10 mouse cellular contexts compared by ENCODE assay signal in genomic region chr10:115312732-115313131, GRCm38 (mm10). TPM values are rescaled to one million over a fixed set of nuclear protein-coding genes. Genes with fewer than 3 reads are reported as not detected.
A peak's percentile ranks its signal among the peaks of the same experiment; 100 is the strongest.
DNase-seq lines count a peak whose midpoint lies in the region; ATAC-seq lines count a peak whose summit lies in the region.
"Had no signal": no experiment of that assay in that cellular context is flagged by ENCODE, and none has a peak within 500 bp of the region (broad histone marks: within the 10 kb centered on the region; RNA-seq: fewer than 3 reads in every experiment).

No protein-coding gene starts in this region.

- H3K4me1 ChIP-seq in forebrain, embryonic 14.5 days (ENCODE audit: control insufficient read depth, insufficient read depth, low read length) = peaks cover 19% of the 10 kb centered on the region
- peaks cover 33% of the 10 kb centered on the region for H3K4me1 ChIP-seq in forebrain, embryonic 15.5 days

- 69% methylated on average over 3 of the region's 3 CpGs for WGBS in forebrain, embryonic 14.5 days
- WGBS in forebrain, embryonic 15.5 days = 64% methylated on average over 3 of the region's 3 CpGs

- H3K4me2 ChIP-seq in forebrain, embryonic 14.5 days (ENCODE audit: low read length) = 0 out of 2 replicates have a peak overlapping the region, but pooled peaks have one; percentile 1
- no peak overlapping the region for H3K4me2 ChIP-seq in forebrain, embryonic 15.5 days (replicated peaks)

- no peak for DNase-seq in forebrain, embryonic 14.5 days (ENCODE audit: low spot score)
- DNase-seq in B cell, adult 2 months = peak; percentile 35 to 37
- DNase-seq in heart, adult 8-10 months (ENCODE audit: low spot score) = peak; percentile 36
- DNase-seq in kidney, postnatal 25 days = peak; percentile 63 to 80
- DNase-seq in urinary bladder, adult 2 months (ENCODE audit: low spot score) = no peak
- no peak for DNase-seq in thymus, postnatal 25 days
- DNase-seq in spleen, postnatal 10 days (ENCODE audit: low spot score in 2 of 2) = no peak
- DNase-seq: cerebellum, adult 11 months; gastrocnemius, postnatal 14 days had no signal

- no peaks in the 10 kb centered on the region for H3K36me3 ChIP-seq in forebrain, embryonic 14.5 days (ENCODE audit: control insufficient read depth, insufficient read depth, low read length)
- 0 out of 2 replicates have a peak, but pooled peaks cover 3% of the 10 kb centered on the region for H3K36me3 ChIP-seq in forebrain, embryonic 15.5 days

- ATAC-seq in forebrain, embryonic 14.5 days = no peak
- ATAC-seq in forebrain, embryonic 15.5 days (replicated peaks) = no peak

- H3K27me3 ChIP-seq in forebrain, embryonic 14.5 days (replicated peaks; ENCODE audit: control insufficient read depth, insufficient read depth, low read length) = no peaks in the 10 kb centered on the region
- no peaks in the 10 kb centered on the region for H3K27me3 ChIP-seq in forebrain, embryonic 15.5 days

- H3K27ac ChIP-seq in forebrain, embryonic 14.5 days (ENCODE audit: low read depth, low read length) = no peak overlapping the region
- H3K27ac ChIP-seq in forebrain, embryonic 15.5 days (replicated peaks) = no peak overlapping the region

- H3K9ac ChIP-seq in forebrain, embryonic 14.5 days (ENCODE audit: low read length) = no peak overlapping the region
- H3K9ac ChIP-seq in forebrain, embryonic 15.5 days (replicated peaks) = no peak overlapping the region

- H3K9me3 ChIP-seq in forebrain, embryonic 14.5 days (replicated peaks; ENCODE audit: control insufficient read depth, low read length) = no peaks in the 10 kb centered on the region
- no peaks in the 10 kb centered on the region for H3K9me3 ChIP-seq in forebrain, embryonic 15.5 days

- H3K4me3 ChIP-seq in forebrain, embryonic 14.5 days (ENCODE audit: low read depth, low read length) = no peak overlapping the region
- H3K4me3 ChIP-seq in forebrain, embryonic 15.5 days = no peak overlapping the region

RNA-seq across cellular contexts. Expression of gene Rab21, which starts 2.7 kb away (rescaled TPM):
- polyA plus RNA-seq in forebrain, embryonic 14.5 days (2014; fragmentation: Nextera tagmentation; extraction: Ambion mirVana) = 9.2 and 10.6 TPM in 2 replicates
- 5.6 and 8.5 TPM in 2 replicates for polyA plus RNA-seq in forebrain, embryonic 15.5 days (2015; fragmentation: Nextera tagmentation; extraction: Ambion mirVana)
- 10 to 100 TPM; 74.8 to 90.9 (median 80.1) TPM for total RNA-seq in heart, adult 8-10 months (2022)
- 36.2 and 39.5 TPM in 2 replicates for polyA plus RNA-seq in urinary bladder, adult 2 months (2012; rRNA removed)

RNA-seq across cellular contexts. Expression of gene Tmem19, which starts 49.6 kb away (rescaled TPM):
- 43.6 and 44.9 TPM in 2 replicates for polyA plus RNA-seq in forebrain, embryonic 14.5 days (2014; fragmentation: Nextera tagmentation; extraction: Ambion mirVana)
- polyA plus RNA-seq in forebrain, embryonic 15.5 days (2015; fragmentation: Nextera tagmentation; extraction: Ambion mirVana) = 38.8 and 40.5 TPM in 2 replicates
- total RNA-seq in heart, adult 8-10 months (2022) = 10 to 100 TPM in 3 of 4 experiments, 1 to 10 TPM in 1; 9.9 to 12.7 (median 11.3) TPM
- 18.8 and 19.4 TPM in 2 replicates for polyA plus RNA-seq in urinary bladder, adult 2 months (2012; rRNA removed)

Comparison
In these comparisons a context has a peak if more than half of its experiments do, and no peak if none do; other contexts are left out.
1. DNase-seq: peak in B cell, adult 2 months (2 of 2), heart, adult 8-10 months (single experiment) and kidney, postnatal 25 days (2 of 2); none in forebrain, embryonic 14.5 days (single experiment), urinary bladder, adult 2 months (single experiment), thymus, postnatal 25 days (single experiment) and spleen, postnatal 10 days (0 of 2).